Mouse (Mus musculus): Measurements from ENCODE around the gene Aknad1.

- TF ChIP-seq CTCF (IDR thresholded peaks at IDR 0.05; ENCODE audit: extremely low read depth, insufficient read length, insufficient replicate concordance, low read depth, low read length) (no peak), POLR2A (IDR thresholded peaks at IDR 0.05; ENCODE audit: low read depth, low read length) (no peak)
These were observed 20.1 kb upstream of the Aknad1 start for GRCm38 (mm10) chr3:108719357-108719756.
